Mouse (Mus musculus) forebrain, embryonic 11.5 days (tissue): ENCODE measurements around the gene Inpp5d. TPM values are rescaled to one million over a fixed set of nuclear protein-coding genes. Genes with fewer than 3 reads are reported as not detected.

Experiments
- ATAC-seq: fragments of 200-750 bp; cut with Nextera tagmentation; replicated peaks from 2 replicates; pipeline ENCODE4 v1.8.0; 2017; ENCODE audit warnings: moderate TSS enrichment; ENCODE audit not compliant: low FRiP score
- DNase-seq: peaks from one replicate; pipeline ENCODE4 v3.0.0-alpha.2; 2017; ENCODE audit warnings: low spot score
- H3K27ac ChIP-seq: fragments of 300-500 bp; sonication (generic); 2 replicates; pipeline ENCODE4 v1.5.1; 2014; ENCODE audit warnings: low read depth, low read length
- H3K27me3 ChIP-seq: fragments of 300-500 bp; sonication (generic); 2 replicates; pipeline ENCODE4 v1.6.1; 2014; ENCODE audit warnings: mild to moderate bottlenecking, low read length, mixed read lengths; ENCODE audit not compliant: control insufficient read depth, insufficient read depth
- H3K36me3 ChIP-seq: fragments of 300-500 bp; sonication (generic); 2 replicates; pipeline ENCODE4 v1.6.1; 2014; ENCODE audit warnings: mild to moderate bottlenecking, low read length, moderate library complexity, mixed read lengths; ENCODE audit not compliant: control insufficient read depth, insufficient read depth
- H3K4me1 ChIP-seq: fragments of 300-500 bp; sonication (generic); replicated peaks from 2 replicates; pipeline ENCODE4 v1.6.1; 2014; ENCODE audit warnings: low read length, mixed read lengths; ENCODE audit not compliant: control insufficient read depth, insufficient read depth
- H3K4me2 ChIP-seq: fragments of 300-500 bp; sonication (generic); 2 replicates; pipeline ENCODE4 v1.6.1; 2014; ENCODE audit warnings: low read depth, mild to moderate bottlenecking, low read length, moderate library complexity, mixed read lengths; ENCODE audit not compliant: severe bottlenecking
- H3K4me3 ChIP-seq: fragments of 300-500 bp; sonication (generic); 2 replicates; pipeline ENCODE4 v1.5.1; 2014; ENCODE audit warnings: low read depth, low read length
- H3K9ac ChIP-seq: fragments of 300-500 bp; sonication (generic); 2 replicates; pipeline ENCODE4 v1.6.1; 2014; ENCODE audit warnings: low read length
- H3K9me3 ChIP-seq: fragments of 300-500 bp; sonication (generic); 2 replicates; pipeline ENCODE4 v1.6.1; 2016; ENCODE audit warnings: low read length, mixed read lengths; ENCODE audit not compliant: control insufficient read depth
- WGBS: fragments of 180-500 bp; shearing (Covaris S2); extraction: QIAGEN DNeasy Blood & Tissue Kit; methylation state at CpG from one replicate; pipeline ENCODE4 v1.1.7; 2014; 5-methylcytosine and 5-hydroxymethylcytosine counted together
- polyA plus RNA-seq: library from polyadenylated mRNA; unstranded; fragments of >200 nt; fragmentation: Nextera tagmentation; extraction: Ambion mirVana; gene quantifications from 2 replicates; pipeline ENCODE4 v1.2.1, GENCODE M21; 2014

Gene Inpp5d
- polyA plus RNA-seq, 1 experiment from 2014 or later: 3.6 TPM

DNA sequence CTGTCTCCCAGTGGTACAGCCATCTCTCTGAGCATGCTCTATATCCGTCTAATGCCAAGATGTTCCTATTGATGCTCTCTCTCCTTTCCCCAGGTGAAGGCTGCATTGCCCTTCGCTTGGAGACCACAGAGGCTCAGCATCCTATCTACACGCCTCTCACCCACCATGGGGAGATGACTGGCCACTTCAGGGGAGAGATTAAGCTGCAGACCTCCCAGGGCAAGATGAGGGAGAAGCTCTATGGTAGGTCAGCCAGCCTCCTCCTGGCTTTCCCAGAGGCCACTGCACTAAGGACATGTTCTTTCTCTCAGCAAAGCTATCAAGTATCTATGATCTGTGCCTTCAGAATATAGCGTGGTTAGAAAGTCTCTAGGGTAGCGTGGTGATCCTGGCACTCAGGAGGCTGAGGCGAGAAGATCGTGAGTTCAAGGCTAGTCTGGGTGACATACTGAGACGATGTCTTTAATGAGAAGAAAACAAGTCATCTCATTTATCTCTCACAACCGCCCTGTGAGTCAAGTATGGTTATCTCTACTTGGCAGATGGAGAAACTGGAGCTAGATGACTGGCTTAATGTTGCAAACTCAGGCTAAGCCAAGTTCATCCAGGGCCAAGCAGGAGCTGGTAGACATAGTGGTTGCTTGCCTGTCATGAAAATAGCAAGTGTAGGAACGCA, 92.0 kb downstream of the Inpp5d start:
- H3K4me2 ChIP-seq: no peak overlapping the region
- DNase-seq (no peak), ATAC-seq (no peak)
- no peaks in the 10 kb centered on the region for H3K27me3 ChIP-seq
- H3K9ac ChIP-seq: no peak overlapping the region
- no peak overlapping the region for H3K4me3 ChIP-seq
- H3K9me3 ChIP-seq: no peaks in the 10 kb centered on the region; the same call in 1 of the 2 replicates
- H3K4me1 ChIP-seq: no peaks in the 10 kb centered on the region
- H3K36me3 ChIP-seq: no peaks in the 10 kb centered on the region
- WGBS: 90% methylated on average over 10 of the region's 10 CpGs
- H3K27ac ChIP-seq: no peak overlapping the region

DNA sequence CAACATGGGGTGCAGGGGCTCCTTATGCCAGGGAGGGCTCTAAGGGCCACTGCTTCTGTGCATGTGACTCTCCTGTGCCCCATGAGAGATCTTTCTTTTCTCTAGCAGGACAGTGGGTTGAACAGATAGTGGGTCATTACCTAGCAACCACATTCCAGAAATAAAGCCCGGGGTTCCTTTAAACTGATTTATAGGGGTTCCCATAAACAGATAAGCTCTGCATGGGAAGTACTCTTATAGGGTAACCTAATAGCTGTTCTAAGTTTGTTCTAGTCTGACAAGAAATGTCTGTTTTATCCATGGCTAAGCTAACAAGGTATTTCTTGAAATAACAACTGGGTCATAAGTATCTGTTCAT, 92.5 kb downstream of the Inpp5d start:
- Histone ChIP-seq H3K4me2 (no peak overlapping the region), H3K9me3 (no peaks in the 10 kb centered on the region; the same call in 1 of the 2 replicates), H3K4me3 (no peak overlapping the region), H3K4me1 (no peaks in the 10 kb centered on the region), H3K9ac (no peak overlapping the region), H3K27ac (no peak overlapping the region), H3K36me3 (no peaks in the 10 kb centered on the region), H3K27me3 (no peaks in the 10 kb centered on the region)
- no peak for DNase-seq
- no peak for ATAC-seq
- 96% methylated on average over 1 of the region's 1 CpGs for WGBS

DNA sequence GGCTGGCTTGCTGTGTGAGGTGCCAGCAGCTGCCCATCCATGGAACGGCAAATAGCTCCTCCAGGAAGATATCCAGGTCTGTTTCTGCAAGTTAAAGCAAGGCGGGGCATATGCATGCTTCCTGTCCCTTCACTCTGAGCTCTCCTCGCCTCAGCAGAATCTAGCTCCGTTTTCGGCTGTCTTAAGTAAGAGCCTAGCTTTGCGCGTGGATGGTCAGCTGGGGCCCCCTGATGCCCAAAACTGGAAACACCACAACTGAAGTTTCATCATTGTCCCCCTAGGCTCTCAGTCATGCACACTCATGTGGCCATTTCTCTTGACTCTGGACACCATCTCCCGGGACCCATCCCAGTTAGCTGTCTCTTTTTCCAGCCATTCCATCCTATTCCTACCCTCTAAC, 101.3 kb downstream of the Inpp5d start:
- ATAC-seq (no peak), DNase-seq (peak; percentile 56)
- no peaks in the 10 kb centered on the region for H3K36me3 ChIP-seq
- H3K9me3 ChIP-seq: no peaks in the 10 kb centered on the region
- no peak overlapping the region for H3K9ac ChIP-seq
- H3K4me2 ChIP-seq: no peak overlapping the region
- H3K4me1 ChIP-seq: no peaks in the 10 kb centered on the region
- H3K27ac ChIP-seq: no peak overlapping the region
- WGBS: 38% methylated on average over 8 of the region's 8 CpGs
- no peak overlapping the region for H3K4me3 ChIP-seq
- H3K27me3 ChIP-seq: no peaks in the 10 kb centered on the region

DNA sequence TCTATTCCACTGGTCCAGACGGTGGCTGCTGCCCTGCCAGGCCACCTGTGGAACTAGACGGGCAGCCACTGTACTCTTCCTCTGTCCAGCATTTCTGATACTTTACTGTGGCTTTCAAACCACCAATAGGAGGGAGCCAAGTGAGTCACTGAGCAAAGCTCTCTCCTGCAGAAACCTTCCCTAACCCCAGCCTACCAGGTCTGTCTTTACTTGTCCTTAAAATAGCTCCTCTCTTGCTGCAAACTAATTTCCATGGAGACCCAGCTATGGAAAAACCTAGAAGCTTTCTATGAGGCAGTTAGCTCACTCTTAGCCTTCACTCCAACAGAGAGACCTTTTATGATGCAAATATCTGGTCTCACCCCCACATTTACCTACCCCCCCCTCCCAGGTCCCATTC, 102.0 kb downstream of the Inpp5d start:
- no peak overlapping the region for H3K4me2 ChIP-seq
- ATAC-seq (no peak), DNase-seq (no peak)
- no peaks in the 10 kb centered on the region for H3K27me3 ChIP-seq
- WGBS: 68% methylated on average over 2 of the region's 2 CpGs
- H3K4me3 ChIP-seq: no peak overlapping the region
- H3K27ac ChIP-seq: no peak overlapping the region
- no peaks in the 10 kb centered on the region for H3K4me1 ChIP-seq
- no peak overlapping the region for H3K9ac ChIP-seq
- no peaks in the 10 kb centered on the region for H3K9me3 ChIP-seq
- H3K36me3 ChIP-seq: no peaks in the 10 kb centered on the region

DNA sequence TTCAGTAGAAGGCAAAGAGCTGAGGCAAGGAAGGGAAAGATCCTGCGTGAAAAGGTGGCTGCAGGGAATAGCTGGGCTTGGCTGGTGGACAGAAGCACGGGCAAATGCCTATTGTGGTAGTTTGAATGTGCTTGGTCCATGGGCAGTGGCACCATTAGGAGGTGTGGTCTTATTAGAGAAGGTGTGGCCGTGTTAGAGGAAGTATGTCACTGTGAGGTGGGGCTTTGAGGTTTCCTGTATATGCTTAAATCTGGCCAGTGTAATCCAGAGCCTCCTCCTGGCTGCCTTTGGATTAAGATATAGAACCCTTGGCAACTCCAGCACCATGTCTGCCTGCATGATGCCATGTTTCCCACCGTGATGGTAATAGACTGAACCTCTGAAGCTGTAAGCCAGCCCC, 103.2 kb downstream of the Inpp5d start:
- H3K9ac ChIP-seq: no peak overlapping the region
- ATAC-seq: no peak
- no peak overlapping the region for H3K27ac ChIP-seq
- 73% methylated on average over 4 of the region's 4 CpGs for WGBS
- H3K4me3 ChIP-seq: no peak overlapping the region
- H3K9me3 ChIP-seq: no peaks in the 10 kb centered on the region
- H3K4me2 ChIP-seq: no peak overlapping the region
- no peaks in the 10 kb centered on the region for H3K36me3 ChIP-seq
- H3K4me1 ChIP-seq: no peaks in the 10 kb centered on the region
- no peak for DNase-seq
- H3K27me3 ChIP-seq: no peaks in the 10 kb centered on the region

DNA sequence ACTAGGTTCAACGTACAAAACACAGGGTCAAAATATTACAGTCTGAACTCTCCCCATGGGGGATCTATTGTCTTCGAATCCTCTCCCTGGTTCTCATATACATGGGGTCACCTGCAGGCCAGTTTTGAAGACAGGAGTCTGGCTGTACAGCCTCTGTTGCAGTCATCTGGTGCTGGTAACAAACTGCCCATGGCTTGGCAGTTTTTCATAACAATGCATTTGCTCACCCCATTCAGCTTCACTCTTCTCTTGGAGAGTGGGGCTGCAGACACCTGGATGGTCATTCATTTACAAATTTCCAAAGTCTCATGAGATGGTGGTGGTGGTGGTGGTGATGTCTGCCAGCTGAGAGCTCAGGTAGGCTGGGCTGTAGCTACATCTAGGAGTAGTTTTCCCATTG, 109.0 kb downstream of the Inpp5d start:
- no peak for ATAC-seq
- Histone ChIP-seq H3K9me3 (no peaks in the 10 kb centered on the region), H3K27me3 (no peaks in the 10 kb centered on the region), H3K9ac (no peak overlapping the region), H3K36me3 (no peaks in the 10 kb centered on the region), H3K4me2 (no peak overlapping the region), H3K4me3 (no peak overlapping the region), H3K4me1 (no peaks in the 10 kb centered on the region), H3K27ac (no peak overlapping the region)
- DNase-seq: no peak
- 72% methylated on average over 2 of the region's 2 CpGs for WGBS

DNA sequence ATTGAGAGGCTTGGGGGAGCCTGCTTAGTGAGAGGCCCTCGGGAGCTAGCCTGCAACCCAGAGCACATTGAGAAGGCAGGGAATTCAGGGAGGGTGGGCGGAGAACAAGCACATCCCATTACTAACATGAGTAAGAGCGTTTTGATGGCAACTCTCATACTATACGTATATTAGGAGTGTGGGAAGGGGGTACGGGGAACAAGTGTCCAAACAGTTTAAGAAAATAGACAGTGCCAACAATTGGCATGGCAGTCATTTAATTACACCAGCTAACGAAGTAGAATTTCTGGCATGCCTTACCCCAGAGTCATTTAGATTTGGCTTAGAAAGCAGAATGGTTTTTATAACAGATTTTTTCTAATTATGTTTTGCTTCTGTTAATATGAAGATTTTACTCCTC, 109.7 kb downstream of the Inpp5d start:
- Histone ChIP-seq H3K36me3 (no peaks in the 10 kb centered on the region), H3K9ac (no peak overlapping the region), H3K9me3 (no peaks in the 10 kb centered on the region), H3K4me1 (no peaks in the 10 kb centered on the region), H3K4me3 (no peak overlapping the region), H3K27ac (no peak overlapping the region), H3K4me2 (no peak overlapping the region), H3K27me3 (no peaks in the 10 kb centered on the region)
- DNase-seq (no peak), ATAC-seq (no peak)
- WGBS: 83% methylated on average over 6 of the region's 6 CpGs

DNA sequence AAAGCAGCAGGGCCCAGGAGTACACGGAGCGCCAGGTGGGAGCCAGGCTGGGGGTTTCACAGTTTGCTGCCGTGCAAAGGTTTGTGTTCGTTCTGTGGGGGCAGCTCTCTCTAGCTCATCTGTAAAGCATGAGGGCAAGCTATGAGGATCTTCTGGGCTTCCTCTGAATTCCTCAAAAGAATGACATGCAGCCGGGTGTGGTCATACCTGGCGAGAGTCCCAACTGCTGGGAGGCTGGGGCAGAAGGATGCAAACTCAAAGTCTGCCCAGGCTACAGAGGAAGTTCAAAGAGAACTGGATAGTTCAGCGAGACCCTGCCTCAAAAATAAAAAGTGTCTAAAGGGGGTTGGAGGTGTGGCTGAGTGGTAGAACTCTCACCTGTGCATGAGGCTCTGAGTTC, 110.2 kb downstream of the Inpp5d start:
- Histone ChIP-seq H3K27ac (no peak overlapping the region), H3K27me3 (no peaks in the 10 kb centered on the region), H3K36me3 (no peaks in the 10 kb centered on the region), H3K4me3 (no peak overlapping the region), H3K9me3 (no peaks in the 10 kb centered on the region), H3K4me1 (no peaks in the 10 kb centered on the region), H3K9ac (no peak overlapping the region), H3K4me2 (no peak overlapping the region)
- ATAC-seq: no peak
- DNase-seq: no peak
- WGBS: 87% methylated on average over 7 of the region's 7 CpGs

DNA sequence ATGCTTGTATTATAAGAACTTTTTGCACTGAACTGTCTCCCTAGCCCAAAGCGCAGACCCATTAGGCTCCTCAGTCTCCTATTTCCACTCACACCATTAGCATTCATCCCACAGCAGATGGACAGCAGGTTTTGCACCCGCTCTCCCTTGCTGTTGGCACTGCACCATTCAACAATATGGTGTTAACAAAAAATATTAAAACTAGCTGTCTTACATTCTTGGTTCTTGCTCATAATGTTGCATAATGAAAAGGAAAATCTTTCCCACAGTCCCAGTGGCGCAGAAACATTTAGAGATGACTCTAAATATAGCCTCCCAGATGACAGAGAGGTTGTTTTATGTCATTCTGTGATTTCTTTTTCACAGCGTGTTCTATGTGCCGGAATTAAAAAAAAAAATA, 113.1 kb downstream of the Inpp5d start:
- no peaks in the 10 kb centered on the region for H3K27me3 ChIP-seq
- DNase-seq: no peak
- no peak overlapping the region for H3K9ac ChIP-seq
- H3K9me3 ChIP-seq: no peaks in the 10 kb centered on the region
- no peaks in the 10 kb centered on the region for H3K36me3 ChIP-seq
- no peak overlapping the region for H3K27ac ChIP-seq
- H3K4me3 ChIP-seq: no peak overlapping the region
- H3K4me2 ChIP-seq: no peak overlapping the region
- 93% methylated on average over 5 of the region's 5 CpGs for WGBS
- no peaks in the 10 kb centered on the region for H3K4me1 ChIP-seq
- no peak for ATAC-seq
